Mouse (Mus musculus): ENCODE measurements at regions not wholly inside any gene's neighbourhood (a gene's known extent, or its start where the extent isn't known, plus 50 kb on each side); places are given as distances from the start of the nearest gene placed in this dataset.

DNA sequence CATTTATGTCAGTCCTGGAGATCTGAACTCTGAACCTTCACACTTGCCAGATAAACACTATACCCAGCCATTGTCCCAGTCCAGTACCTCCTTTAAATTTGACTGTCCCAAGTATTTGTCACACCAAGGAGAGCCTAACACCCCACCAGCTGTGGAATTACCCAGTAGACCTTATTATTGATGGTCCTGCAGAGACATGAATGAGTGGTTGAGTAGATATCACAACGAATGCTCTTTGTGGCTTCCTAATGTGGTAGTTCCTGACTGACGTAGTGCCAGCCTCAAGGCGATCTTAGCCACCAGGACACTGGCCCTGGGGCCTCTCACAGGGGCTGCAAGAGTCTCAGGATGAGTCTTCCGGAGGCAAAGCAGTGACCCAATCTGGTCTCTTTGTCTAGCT, 142.9 kb upstream of the Hs6st1 start:
- TF ChIP-seq CTCF (IDR thresholded peaks at IDR 0.05; ENCODE audit: borderline replicate concordance, insufficient read depth, low read length) (no peak), POLR2A (IDR thresholded peaks at IDR 0.05; ENCODE audit: low read depth, low read length) (no peak)

All from embryonic fibroblast, embryonic 13.5 days (primary cell).